Mouse (Mus musculus): ENCODE data around the gene Sox21. TPM values are rescaled to one million over a fixed set of nuclear protein-coding genes. Genes with fewer than 3 reads are reported as not detected.

Gene Sox21
- total and polyA plus RNA-seq, 3 experiments: 0.17 TPM; not detected in 2

GRCm38 (mm10) chr14:118225061-118225743 lies 11.6 kb downstream of the Sox21 start:
- DNase-seq: no peak

DNA sequence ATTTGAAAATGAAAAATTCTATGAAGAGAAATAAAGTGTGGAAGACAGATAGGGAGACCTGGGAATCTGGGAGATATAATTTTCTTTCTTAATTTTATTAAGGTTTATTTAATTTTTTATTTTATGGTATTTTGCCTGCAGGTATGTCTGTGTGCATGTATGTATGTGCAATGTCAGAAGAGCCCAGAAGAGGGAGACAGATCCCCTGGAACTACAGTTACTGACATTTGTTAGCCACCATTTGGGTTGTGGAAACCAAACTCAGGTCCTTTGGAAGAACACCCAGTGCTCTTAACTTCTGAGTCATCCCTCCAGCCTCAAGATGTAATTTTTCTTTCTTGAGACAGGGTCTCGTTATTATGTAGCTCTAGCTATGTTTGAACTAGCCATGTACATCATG lies 15.9 kb downstream of the Sox21 start:
- no peak for DNase-seq

DNA sequence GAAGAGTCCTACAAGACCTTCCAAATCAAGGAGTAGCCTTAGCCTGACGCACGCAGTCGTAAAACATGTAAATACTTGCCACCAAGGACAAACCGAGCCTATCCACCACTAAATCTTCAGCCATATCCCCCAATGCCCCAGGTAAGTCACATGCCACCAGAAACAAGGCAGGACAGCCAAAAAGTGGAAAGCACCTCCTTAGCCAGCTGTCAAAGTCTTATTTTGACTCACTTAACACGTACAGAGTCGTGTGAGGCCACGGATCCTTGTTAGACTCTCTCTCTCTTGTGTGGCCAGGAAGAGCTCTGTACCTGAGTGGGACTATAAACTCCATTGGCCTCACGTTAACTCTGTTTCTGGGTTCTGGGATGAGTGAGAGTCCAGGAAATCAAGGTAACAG lies 20.0 kb downstream of the Sox21 start:
- no peak for DNase-seq

DNA sequence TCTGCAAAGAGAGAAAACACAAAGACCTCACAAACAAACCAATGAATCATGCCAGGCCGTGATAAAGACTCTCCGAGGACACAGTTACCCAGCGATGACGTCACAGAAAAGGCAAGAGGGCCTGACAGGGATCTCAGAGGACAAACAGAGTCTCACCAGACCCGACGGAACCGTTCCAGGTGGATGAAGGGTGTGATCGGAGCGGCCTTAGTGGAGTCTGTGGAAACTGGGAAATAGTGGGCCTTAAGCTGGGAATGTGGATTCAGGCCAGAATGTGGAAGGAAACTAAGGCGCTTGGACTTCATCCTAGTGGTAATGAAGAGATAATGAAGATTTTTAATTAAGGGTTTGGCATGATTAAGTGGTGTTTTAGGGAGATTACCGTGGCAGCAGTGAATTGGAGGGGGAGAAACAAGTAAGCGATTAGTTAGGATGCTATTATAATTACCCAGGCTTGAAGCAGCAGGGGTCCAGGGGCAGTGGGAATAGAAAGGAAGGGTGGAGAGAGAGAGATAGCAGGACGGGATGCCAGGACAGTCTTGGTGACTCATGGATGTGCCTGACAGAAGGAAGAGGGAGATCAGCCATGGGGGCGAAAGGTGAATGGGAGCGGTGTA lies 24.5 kb downstream of the Sox21 start:
- no peak for DNase-seq

- no peak for DNase-seq
Measured at GRCm38 (mm10) chr14:118209642-118210041, 27.2 kb downstream of the Sox21 start.

- DNase-seq: no peak
Measured at GRCm38 (mm10) chr14:118207347-118207746, 29.5 kb downstream of the Sox21 start.

- DNase-seq: no peak
Measured at GRCm38 (mm10) chr14:118203031-118203430, 33.8 kb downstream of the Sox21 start.

DNA sequence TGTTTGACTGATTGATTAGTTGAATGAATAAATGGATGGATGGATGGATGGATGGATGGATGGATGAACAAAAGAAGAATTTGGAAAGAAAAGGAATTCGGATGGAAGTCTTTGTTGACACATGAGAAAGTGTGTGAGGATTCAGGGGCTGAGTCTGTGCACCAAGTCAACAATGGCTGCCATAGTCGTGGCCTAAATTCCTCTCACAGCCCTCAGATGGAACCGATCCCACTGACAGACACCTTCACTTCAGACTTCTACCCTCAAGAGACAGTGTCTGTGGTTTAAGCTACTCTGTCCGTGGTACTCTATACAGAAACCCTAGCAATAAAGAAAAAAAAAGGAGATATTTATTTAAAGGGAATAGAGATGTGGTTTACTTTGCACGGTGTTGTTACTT lies 34.8 kb downstream of the Sox21 start:
- DNase-seq: no peak

- no peak for DNase-seq
Measured at GRCm38 (mm10) chr14:118200731-118201130, 36.1 kb downstream of the Sox21 start.

DNA sequence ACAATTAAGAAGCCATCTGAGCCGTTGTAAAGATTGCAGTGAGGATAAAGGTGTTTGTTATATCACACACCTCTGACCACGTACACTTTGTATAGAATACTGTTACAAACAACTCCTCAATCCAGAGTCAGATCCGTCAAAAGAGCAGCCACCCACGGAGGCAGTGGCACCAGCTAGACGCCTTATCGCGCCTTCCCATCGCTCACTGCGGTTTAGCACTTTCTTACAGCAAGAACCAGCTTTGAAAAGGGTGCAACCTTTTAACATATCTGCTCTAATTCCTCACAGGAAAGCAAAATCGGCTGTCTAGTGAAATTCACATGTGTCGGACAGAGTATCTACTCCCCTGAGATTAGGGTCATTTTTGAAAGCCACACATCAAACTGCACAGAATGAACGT lies 39.8 kb downstream of the Sox21 start:
- no peak for DNase-seq

- no peak for DNase-seq
Measured at GRCm38 (mm10) chr14:118194219-118194914, 42.5 kb downstream of the Sox21 start.

GRCm38 (mm10) chr14:118193663-118194062 lies 43.2 kb downstream of the Sox21 start:
- DNase-seq: no peak

GRCm38 (mm10) chr14:118193001-118193628 lies 43.7 kb downstream of the Sox21 start:
- no peak for DNase-seq

DNA sequence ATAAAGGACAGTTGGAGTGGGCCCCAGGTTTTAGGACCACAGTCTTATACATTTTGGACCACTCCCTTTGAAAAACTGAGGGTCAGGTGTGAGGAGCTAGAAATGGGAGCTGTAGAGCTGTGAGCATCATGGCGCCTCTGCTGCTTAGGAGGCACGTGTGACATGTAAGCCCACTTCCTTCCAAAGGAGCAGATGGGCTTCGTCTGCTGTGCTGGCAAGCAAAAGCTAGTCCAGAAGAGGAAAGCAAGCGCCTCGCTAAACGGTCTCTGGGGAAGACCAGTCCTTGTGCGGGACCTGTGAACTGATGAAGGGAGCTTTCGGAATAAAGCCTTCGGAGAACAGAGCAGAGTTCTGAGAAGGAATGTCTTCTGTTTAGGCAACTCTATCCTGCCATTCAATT lies 45.4 kb downstream of the Sox21 start:
- DNase-seq: no peak

Small RNA genes lying within 50 kb of the gene (microRNA-seq; reads per million reads assigned to microRNA genes)
- 0 reads per million in 2 experiments for gene Mir6241

Other genes starting within 250 kb of the Sox21 start
- under 1 TPM in 1 of 2 experiments, not detected in 1; 0.52 TPM for gene Dct, start 184.8 kb downstream of the Sox21 start, total RNA-seq (2021)
- 0.18 and 0.25 TPM in 2 replicates for gene Dct, start 184.8 kb downstream of the Sox21 start, polyA plus RNA-seq (2012; rRNA removed)
- gene Tgds, start 104.3 kb downstream of the Sox21 start, total RNA-seq (2021): 10 to 100 TPM; 15.0 to 16.4 TPM
- gene Tgds, start 104.3 kb downstream of the Sox21 start, polyA plus RNA-seq (2012; rRNA removed): 3.4 and 3.7 TPM in 2 replicates
- 10 to 100 TPM; 27.0 to 31.8 TPM for gene Gpr180, start 99.9 kb downstream of the Sox21 start, total RNA-seq (2021)
- 34.8 and 36.4 TPM in 2 replicates for gene Gpr180, start 99.9 kb downstream of the Sox21 start, polyA plus RNA-seq (2012; rRNA removed)
- not detected for gene Gm9376, start 29.9 kb upstream of the Sox21 start, total RNA-seq (2021)
- not detected in 2 replicates for gene Gm9376, start 29.9 kb upstream of the Sox21 start, polyA plus RNA-seq (2012; rRNA removed)

All from adrenal gland, adult 2 months (tissue).